Mouse (Mus musculus): ENCODE measurements around the gene Gm128.

Gm128 gene

GRCm38 (mm10) chr3:95241498-95241897, at the start of gene Gm128:
Gene Gm128, minus strand, starts transcription at chr3:95241598.
- no peak for DNase-seq

- DNase-seq, result no peak
These were observed 49.6 kb upstream of the Gm128 start for GRCm38 (mm10) chr3:95291041-95291440.

- DNase-seq, result no peak
These were observed 48.8 kb upstream of the Gm128 start for GRCm38 (mm10) chr3:95290156-95290555.

DNA sequence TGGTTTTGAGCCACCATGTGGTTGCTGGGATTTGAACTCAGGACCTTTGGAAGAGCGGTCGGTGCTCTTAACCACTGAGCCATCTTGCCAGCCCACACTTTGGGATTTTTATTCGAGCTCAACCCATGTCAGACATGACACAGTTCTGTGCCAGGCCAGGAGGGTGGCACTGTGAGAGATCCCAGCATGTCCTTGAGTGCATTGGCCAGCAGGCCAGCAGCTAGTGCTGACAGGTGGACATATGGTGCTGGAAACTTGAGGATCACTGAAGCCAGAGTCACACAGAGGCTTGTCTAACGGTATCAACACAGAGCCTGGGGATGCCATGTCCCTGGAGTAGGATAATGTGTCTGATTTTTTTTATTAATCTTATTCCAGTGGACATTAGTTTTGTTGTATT, 48.0 kb upstream of the Gm128 start:
- no peak for DNase-seq

- no peak for DNase-seq
These were observed 46.1 kb upstream of the Gm128 start for GRCm38 (mm10) chr3:95287541-95287940.

DNA sequence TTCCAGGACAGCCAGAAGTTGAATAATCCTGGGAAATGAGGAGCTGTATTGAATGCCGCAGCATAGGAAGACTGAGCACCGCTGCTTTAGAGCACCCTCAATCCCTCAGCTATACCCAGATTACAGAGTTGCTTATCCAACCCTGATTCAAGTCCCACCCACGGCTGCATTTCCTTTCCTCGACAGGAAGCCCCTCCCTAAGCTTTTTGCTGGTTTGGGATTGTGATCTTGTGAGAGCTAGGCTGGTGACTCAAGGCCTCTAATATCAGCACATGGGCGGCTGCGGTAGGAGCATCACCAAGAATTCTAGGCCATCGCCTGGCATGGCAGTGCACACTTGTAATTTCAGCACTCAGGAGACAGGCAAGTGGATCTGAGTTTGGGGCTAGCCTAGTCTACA, 45.1 kb upstream of the Gm128 start:
- DNase-seq, result no peak

GRCm38 (mm10) chr3:95286011-95286410, 44.6 kb upstream of the Gm128 start:
- peak in 1 of 2 experiments; percentile 68 for DNase-seq

DNA sequence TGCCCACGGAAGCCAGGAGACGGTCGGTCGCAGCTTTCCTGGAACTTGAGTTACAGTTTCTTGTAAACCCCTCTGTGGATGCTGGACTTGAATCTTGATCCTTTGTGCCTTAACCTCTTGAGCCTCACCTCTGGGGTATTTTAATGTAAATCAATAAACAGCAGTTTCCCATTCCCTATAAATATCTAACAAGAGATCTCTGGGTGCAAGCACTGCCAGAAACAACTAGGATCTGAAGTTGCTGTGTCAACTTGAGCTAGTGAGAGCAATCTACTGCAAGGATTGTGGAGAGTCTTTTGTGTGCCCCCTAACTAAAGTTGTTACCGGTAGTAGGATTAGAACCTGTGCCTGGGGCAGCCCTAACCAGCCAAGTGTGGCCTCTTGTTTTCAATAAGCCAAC, 44.0 kb upstream of the Gm128 start:
- DNase-seq, result no peak

- DNase-seq, result no peak
These were observed 43.3 kb upstream of the Gm128 start for GRCm38 (mm10) chr3:95284501-95285281.

DNA sequence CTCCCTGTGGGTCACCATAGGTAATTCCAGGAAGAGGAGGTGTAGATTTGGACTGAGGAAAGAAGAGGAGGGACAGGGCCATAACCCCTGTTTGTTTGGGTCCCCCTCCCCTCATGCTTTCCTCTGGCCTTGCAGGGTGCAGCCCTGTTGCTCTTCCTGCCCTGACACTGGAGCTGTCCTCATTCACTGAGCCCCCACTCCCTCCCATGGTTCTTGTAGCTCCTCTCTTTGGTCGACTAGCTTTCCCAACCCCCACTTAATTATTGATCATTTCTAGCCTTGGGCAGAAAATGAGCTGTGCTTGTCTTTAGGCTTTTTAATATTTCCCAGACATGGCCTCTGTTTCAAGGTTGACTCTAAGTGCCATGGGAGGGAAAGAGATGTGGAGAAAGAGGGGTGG, 42.7 kb upstream of the Gm128 start:
- no peak for DNase-seq

- no peak for DNase-seq
These were observed 42.2 kb upstream of the Gm128 start for GRCm38 (mm10) chr3:95283589-95283941.

GRCm38 (mm10) chr3:95282865-95283588, 41.6 kb upstream of the Gm128 start:
- peak; percentile 81 to 83 for DNase-seq

DNA sequence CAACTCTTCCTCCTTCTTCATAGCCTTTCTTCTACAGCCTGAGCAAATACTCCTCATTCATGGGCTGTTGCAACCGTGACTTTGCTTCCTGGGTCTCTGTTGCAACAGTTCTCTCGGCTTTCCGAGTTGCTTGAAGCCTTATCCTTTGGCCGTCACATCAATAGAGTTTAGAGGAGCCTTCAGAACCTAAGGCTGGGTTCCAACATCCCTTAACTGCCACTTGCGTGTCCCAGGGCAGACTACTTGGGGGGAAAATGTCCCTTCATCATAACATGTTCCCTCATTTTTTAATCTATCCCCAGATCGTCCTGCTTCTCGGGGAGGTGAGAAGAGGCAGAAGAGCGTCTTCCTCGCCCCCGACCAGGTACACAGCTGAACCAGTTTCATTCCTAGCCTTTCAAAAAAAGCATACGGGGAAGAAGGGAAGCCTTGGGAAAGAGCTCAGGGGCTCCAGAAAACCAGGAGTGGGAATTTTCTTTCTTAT, 41.0 kb upstream of the Gm128 start:
- no peak for DNase-seq

DNA sequence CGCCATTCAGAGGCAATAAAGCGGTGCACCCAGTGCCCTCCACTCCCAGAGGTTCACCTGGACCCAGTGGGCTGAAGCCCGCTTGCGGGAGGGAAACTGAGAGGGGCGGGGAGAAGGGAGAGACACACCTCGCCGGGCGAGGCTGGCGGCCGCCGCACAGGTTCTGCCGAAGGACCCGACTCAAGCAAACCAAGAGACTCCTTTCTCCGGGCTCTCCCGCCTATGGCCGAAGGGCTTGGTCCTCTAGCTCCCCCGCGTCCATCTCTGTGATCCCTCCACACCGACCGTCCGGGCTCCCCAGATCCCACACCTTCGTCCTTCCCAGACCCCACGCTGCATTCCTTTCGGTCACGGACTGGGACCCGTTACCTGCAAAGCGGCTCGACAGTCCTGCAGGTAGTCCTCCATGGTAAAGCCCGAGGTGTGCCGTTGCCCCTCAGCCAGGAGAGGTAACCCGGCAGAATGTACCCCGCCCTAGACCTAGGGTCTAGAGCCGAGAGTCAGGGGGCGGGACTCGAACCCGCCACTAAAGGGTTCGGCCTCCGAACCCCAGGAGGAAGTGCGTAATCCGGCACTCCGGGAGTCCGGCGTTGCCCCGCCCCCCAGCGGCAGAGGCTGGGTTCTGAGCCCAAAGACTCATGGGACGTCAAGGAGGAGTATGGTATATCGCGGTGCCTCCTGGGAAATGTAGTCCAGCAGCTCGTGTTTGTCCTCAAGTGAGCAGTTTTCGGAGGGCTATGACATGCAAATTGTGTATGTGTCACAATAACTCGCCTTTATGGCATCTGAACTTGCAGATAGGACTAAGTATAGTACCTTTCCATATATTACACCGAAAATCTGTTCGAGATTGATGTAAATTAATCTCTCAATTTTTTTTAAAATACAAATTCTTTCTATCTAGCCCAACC, 40.1 kb upstream of the Gm128 start, which contains the start of the genes Mindy1 and Prune1:
Gene Mindy1 (plus strand): TSS at position 130 of the 911 bp plus-strand sequence.
Gene Prune1 (minus strand): TSS at position 861 of the 911 bp plus-strand sequence.
- peak; percentile 99 for DNase-seq

GRCm38 (mm10) chr3:95280747-95281146, 39.3 kb upstream of the Gm128 start:
- DNase-seq, result no peak

DNA sequence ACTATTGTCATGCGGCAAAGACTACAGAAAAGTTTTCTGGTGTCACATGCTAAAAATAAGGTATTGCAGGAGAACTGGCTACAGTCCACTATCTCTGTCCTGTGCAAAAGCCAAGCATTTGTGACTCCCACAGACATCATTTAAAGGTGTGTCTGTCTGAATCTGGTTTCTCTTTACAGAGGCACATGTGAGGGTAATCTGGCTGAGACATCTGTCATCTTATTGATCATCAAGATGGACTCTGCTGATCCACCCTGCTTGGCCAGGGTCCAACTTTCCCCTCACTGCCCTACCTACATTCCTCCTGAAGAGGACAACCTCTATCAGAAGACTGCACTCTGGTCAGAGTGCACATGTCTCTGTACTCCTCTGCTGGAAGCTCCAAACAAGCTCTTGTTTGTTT, 35.8 kb upstream of the Gm128 start:
- no peak for DNase-seq

- no peak for DNase-seq
These were observed 35.1 kb upstream of the Gm128 start for GRCm38 (mm10) chr3:95276428-95276934.

- no peak for DNase-seq
These were observed 33.8 kb upstream of the Gm128 start for GRCm38 (mm10) chr3:95275161-95275560.

DNA sequence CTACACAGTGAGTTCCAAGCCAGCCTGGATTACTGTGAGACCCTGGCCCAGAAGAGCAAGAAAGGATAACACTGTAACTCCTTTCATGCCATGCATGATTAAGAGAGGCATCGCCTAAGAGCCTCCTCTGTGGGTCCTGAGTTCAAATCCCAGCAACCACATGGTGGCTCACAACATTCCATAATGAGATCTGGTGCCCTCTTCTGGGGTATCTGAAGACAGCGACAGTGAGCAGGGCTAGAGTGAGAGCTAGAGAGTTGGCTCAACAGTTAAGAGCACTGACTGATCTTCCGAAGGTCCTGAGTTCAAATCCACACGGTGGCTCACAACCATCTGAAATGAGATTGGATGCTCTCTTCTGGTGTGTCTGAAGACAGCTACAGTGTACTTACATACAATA, 33.1 kb upstream of the Gm128 start:
- DNase-seq, result no peak

DNA sequence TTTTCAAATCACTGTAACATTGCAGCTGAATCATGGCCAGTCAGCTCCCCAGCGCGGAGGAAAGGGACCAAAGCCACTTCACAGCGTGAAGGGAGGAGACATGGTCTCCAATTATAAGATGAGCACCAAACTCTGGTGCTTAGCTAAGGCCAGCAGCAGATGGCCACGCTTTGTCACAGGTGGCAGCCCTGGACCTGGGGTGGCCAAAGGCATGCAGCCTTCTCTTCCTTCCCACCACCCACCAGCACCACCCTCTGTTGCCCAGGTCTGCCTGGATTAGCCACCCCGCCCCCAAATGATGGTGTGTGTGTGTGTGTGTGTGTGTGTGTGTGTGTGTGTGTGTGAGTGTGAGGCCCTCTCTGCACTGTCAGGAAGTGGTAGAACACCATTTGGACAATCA, 32.1 kb upstream of the Gm128 start:
- DNase-seq, result no peak

DNA sequence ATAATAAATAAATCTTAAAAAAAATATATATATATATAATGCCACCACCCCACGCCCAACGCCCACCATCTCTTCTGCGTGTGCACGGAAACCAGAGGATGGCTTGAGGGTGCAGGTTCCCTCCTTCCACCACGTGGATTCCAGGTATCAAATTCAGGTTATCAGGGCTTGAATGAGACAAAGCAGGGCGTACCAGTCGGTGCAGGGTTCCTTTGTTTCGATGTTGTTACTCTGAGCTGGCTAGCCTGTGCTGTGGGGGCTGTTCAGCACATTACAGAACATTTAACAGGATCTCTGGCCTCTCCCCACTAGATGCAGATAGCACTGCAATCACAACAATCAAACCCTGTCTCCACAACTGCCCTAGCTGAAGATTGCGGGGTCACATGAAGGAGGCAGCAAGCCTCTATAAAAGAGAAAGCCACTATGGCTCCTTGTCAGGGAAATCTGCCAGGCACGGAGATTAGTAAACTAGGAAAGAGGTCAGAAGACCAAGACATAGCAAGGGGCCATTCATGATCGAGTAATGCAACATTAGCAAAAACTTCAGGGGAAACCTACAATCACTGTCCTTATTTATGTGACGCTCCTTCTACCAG, 29.5 kb upstream of the Gm128 start:
- no peak for DNase-seq

DNA sequence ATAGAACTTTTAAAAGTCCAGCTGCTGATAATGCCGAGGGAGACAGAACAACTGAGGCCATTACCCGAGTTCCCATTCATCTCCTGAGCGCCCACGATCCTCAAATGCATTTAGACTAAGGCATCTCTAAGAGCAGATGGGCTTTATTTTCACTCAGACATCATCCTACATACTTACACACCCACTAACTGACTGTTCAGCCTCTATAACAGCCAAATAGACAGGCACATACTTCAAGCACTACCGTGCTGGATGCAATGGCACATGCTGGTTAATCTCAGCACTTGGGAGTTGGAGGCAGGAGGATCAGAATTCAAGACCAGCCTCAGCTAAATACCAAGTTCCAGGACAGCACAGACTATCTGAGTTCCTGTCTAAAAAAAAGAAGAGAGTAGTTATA, 28.4 kb upstream of the Gm128 start:
- no peak for DNase-seq
